Mouse (Mus musculus): ENCODE data around the gene Gzf1. TPM values are rescaled to one million over a fixed set of nuclear protein-coding genes. Genes with fewer than 3 reads are reported as not detected.

The Gzf1 gene
- total and polyA plus RNA-seq, 2 experiments from 2014 or later = 15.5 to 21.4 TPM

DNA sequence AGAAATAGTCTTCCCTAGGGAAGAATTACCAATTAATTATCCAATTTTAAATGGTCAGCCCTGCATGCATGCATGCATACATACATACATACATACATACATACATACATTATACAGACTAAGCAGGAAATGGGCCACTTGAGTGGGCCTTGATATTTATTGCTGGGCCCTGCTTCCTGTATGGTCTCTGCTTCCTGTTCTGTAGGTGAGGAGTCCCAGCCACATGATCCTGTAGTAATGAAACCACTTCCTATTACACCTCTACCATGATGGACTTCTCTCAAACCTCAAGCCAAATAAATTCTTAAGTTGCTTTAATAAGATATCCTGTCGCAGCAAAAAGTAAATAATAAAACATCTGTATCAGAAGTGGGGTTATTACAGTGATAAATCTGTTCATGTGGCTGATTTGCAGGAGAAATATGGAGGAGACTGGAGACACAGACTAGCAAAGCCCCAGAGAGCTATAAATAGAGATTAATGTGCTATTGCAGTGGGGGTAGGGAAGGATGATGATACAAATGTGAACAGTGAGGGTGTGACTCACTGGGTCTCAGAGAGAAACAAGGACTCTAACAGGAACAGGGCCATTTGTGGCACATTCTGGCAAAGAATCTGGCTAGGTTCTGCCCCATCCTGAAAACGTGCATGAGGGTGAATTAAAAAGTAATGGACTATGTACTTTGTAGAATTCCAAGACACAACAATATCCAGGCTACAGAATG lies 38.6 kb downstream of the Gzf1 start:
- Histone ChIP-seq H3K9ac (replicated peaks; ENCODE audit: low read length) (no peak overlapping the region), H3K9me3 (ENCODE audit: low read length) (no peaks in the 10 kb centered on the region), H3K27ac (no peak overlapping the region), H3K4me1 (ENCODE audit: insufficient read depth, low read length) (no peaks in the 10 kb centered on the region), H3K36me3 (ENCODE audit: insufficient read depth, low read length) (no peaks in the 10 kb centered on the region), H3K4me2 (ENCODE audit: low read depth, low read length) (no peak overlapping the region), H3K4me3 (ENCODE audit: low read length) (no peak overlapping the region), H3K27me3 (ENCODE audit: insufficient read depth, low read length) (no peaks in the 10 kb centered on the region)
- DNase-seq (ENCODE audit: low spot score) (no peak), ATAC-seq (no peak)
- 80% methylated on average over 2 of the region's 2 CpGs for WGBS
- no peak for TF ChIP-seq CTCF (IDR thresholded peaks at IDR 0.05; ENCODE audit: low read depth)

DNA sequence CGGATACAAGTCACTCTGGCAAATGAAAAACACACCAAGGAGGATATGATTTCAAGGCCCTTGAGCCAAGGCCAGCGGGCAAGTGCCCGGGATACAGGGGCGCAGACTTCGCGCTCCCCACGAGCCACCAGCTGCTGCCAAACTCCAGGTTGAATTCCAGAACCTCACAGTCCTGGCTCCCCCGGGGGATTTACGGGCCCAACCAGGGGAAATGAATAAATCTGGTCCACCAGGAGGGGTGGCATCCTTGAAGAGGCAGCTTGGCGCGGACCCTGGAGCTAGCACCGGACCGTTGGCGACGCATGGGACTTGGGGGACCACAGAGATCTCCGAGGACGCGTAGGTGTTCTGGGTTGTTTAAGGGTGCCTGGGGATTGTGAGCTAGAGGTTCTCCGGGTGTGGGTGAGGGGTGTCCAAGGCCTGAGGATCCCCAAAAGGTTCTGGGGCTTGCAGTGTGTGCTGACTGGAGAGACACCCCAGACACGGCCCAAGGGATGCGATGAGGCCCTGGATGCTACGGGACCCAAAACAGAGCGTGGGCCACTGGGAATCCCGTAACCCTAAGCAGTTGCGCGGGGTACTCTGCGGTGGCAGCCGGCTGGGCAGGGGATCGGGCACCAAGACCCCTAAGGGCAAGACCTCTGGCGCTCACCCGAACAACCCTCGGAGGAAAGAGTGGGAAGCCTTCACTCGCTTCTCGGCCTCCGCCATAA lies 50.9 kb downstream of the Gzf1 start:
- no peaks in the 10 kb centered on the region for H3K36me3 ChIP-seq (ENCODE audit: insufficient read depth, low read length)
- peak overlapping the region; percentile 92 for H3K4me3 ChIP-seq (ENCODE audit: low read length)
- under 1% methylated on average over 34 of the region's 35 CpGs for WGBS
- peak overlapping the region; percentile 87 for H3K9ac ChIP-seq (replicated peaks; ENCODE audit: low read length)
- H3K4me1 ChIP-seq (ENCODE audit: insufficient read depth, low read length) = no peaks in the 10 kb centered on the region
- H3K4me2 ChIP-seq (ENCODE audit: low read depth, low read length) = peak overlapping the region; percentile 88
- H3K9me3 ChIP-seq (ENCODE audit: low read length) = no peaks in the 10 kb centered on the region
- DNase-seq (ENCODE audit: low spot score) = no peak
- ATAC-seq = peak; percentile 81
- TF ChIP-seq CTCF (IDR thresholded peaks at IDR 0.05; ENCODE audit: low read depth) = no peak
- H3K27me3 ChIP-seq (ENCODE audit: insufficient read depth, low read length) = no peaks in the 10 kb centered on the region
- peak overlapping the region; percentile 85 for H3K27ac ChIP-seq

DNA sequence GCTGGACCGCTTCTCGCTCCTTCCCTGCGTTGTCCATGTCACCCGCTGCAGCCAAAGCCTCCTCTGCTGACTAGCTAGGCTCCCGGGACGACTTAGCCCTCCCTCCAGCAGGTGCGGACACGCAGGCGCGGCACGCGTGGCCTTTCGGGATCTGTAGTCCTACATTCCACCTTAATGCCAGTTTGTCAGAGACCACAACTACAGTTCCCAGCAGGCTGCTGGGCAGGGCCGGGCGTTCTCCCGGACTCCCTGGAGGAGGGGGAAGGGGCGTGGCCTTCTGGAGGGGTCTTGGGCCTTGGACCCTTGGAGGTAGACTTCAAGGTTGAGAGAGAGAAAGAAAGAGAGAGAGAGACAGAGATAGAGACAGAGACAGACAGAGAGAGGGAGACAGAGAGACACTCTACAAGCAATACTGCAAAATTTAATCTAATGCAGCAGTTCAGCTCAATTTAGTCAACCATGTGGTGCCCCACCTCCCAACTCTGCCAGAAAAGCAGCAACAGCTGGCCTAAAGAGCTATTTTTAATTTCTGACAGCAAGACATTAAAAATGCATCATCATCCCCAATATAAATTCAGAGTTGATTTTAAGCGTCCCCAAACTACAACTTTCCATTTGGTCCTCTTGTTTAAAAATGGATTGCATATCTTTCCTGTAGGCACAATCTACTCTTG lies 51.6 kb downstream of the Gzf1 start, which contains the start of gene Napb:
Gene Napb (minus strand): TSS at position 141 of the 674 bp plus-strand sequence.
- peak; percentile 97 for DNase-seq (ENCODE audit: low spot score)
- H3K9ac ChIP-seq (replicated peaks; ENCODE audit: low read length) = peak within 1 kb of the TSS; percentile 87
- 3% methylated on average over 18 of the region's 18 CpGs for whole genome bisulfite sequencing
- H3K27me3 ChIP-seq (ENCODE audit: insufficient read depth, low read length) = no peaks in the 10 kb centered on the region
- peak within 1 kb of the TSS; percentile 85 for H3K27ac ChIP-seq
- H3K36me3 ChIP-seq (ENCODE audit: insufficient read depth, low read length) = no peaks in the 10 kb centered on the region
- peak within 1 kb of the TSS; percentile 92 for H3K4me3 ChIP-seq (ENCODE audit: low read length)
- ATAC-seq = peak; percentile 100
- 0 out of 2 replicates have a peak, but pooled peaks have one; percentile 21 for TF ChIP-seq CTCF (IDR thresholded peaks at IDR 0.05; ENCODE audit: low read depth)
- H3K4me2 ChIP-seq (ENCODE audit: low read depth, low read length) = peak within 1 kb of the TSS; percentile 88
- no peaks in the 10 kb centered on the region for H3K9me3 ChIP-seq (ENCODE audit: low read length)
- H3K4me1 ChIP-seq (ENCODE audit: insufficient read depth, low read length) = no peaks in the 10 kb centered on the region

Other genes starting within 250 kb of the Gzf1 start
- 21.5 and 24.3 TPM in 2 replicates for gene Cd93, start 237.5 kb upstream of the Gzf1 start, total RNA-seq (2014; rRNA removed)
- 5.0 and 5.3 TPM in 2 replicates for gene Cd93, start 237.5 kb upstream of the Gzf1 start, polyA plus RNA-seq (2015; fragmentation: Nextera tagmentation; extraction: Ambion mirVana)
- gene Nxt1, start 8.4 kb upstream of the Gzf1 start, total RNA-seq (2014; rRNA removed) = 22.9 and 35.3 TPM in 2 replicates
- 34.0 and 37.8 TPM in 2 replicates for gene Nxt1, start 8.4 kb upstream of the Gzf1 start, polyA plus RNA-seq (2015; fragmentation: Nextera tagmentation; extraction: Ambion mirVana)
- gene Napb, start 51.4 kb downstream of the Gzf1 start, total RNA-seq (2014; rRNA removed) = 115 and 125 TPM in 2 replicates
- gene Napb, start 51.4 kb downstream of the Gzf1 start, polyA plus RNA-seq (2015; fragmentation: Nextera tagmentation; extraction: Ambion mirVana) = 81.5 and 99.2 TPM in 2 replicates
- not detected in 2 replicates for gene Cstl1, start 69.3 kb downstream of the Gzf1 start, total RNA-seq (2014; rRNA removed)
- not detected in 2 replicates for gene Cstl1, start 69.3 kb downstream of the Gzf1 start, polyA plus RNA-seq (2015; fragmentation: Nextera tagmentation; extraction: Ambion mirVana)
- not detected in 2 replicates for gene Cst11, start 90.5 kb downstream of the Gzf1 start, total RNA-seq (2014; rRNA removed)
- gene Cst11, start 90.5 kb downstream of the Gzf1 start, polyA plus RNA-seq (2015; fragmentation: Nextera tagmentation; extraction: Ambion mirVana) = not detected in 2 replicates
- not detected in 2 replicates for gene 8030411F24Rik, start 101.0 kb downstream of the Gzf1 start, total RNA-seq (2014; rRNA removed)
- gene 8030411F24Rik, start 101.0 kb downstream of the Gzf1 start, polyA plus RNA-seq (2015; fragmentation: Nextera tagmentation; extraction: Ambion mirVana) = not detected in 2 replicates
- gene Cst12, start 108.3 kb downstream of the Gzf1 start, total RNA-seq (2014; rRNA removed) = not detected in 2 replicates
- not detected in 2 replicates for gene Cst12, start 108.3 kb downstream of the Gzf1 start, polyA plus RNA-seq (2015; fragmentation: Nextera tagmentation; extraction: Ambion mirVana)
- not detected in 2 replicates for gene Cst8, start 117.8 kb downstream of the Gzf1 start, total RNA-seq (2014; rRNA removed)
- gene Cst8, start 117.8 kb downstream of the Gzf1 start, polyA plus RNA-seq (2015; fragmentation: Nextera tagmentation; extraction: Ambion mirVana) = not detected in 2 replicates
- not detected in 2 replicates for gene Cst13, start 139.1 kb downstream of the Gzf1 start, total RNA-seq (2014; rRNA removed)
- not detected in 2 replicates for gene Cst13, start 139.1 kb downstream of the Gzf1 start, polyA plus RNA-seq (2015; fragmentation: Nextera tagmentation; extraction: Ambion mirVana)
- not detected in 2 replicates for gene Cst9, start 154.1 kb downstream of the Gzf1 start, total RNA-seq (2014; rRNA removed)
- gene Cst9, start 154.1 kb downstream of the Gzf1 start, polyA plus RNA-seq (2015; fragmentation: Nextera tagmentation; extraction: Ambion mirVana) = not detected in 2 replicates
- not detected in 2 replicates for gene 9230104L09Rik, start 184.0 kb downstream of the Gzf1 start, total RNA-seq (2014; rRNA removed)
- not detected in 2 replicates for gene 9230104L09Rik, start 184.0 kb downstream of the Gzf1 start, polyA plus RNA-seq (2015; fragmentation: Nextera tagmentation; extraction: Ambion mirVana)
- gene Cst3, start 194.7 kb downstream of the Gzf1 start, total RNA-seq (2014; rRNA removed) = 787 and 928 TPM in 2 replicates
- gene Cst3, start 194.7 kb downstream of the Gzf1 start, polyA plus RNA-seq (2015; fragmentation: Nextera tagmentation; extraction: Ambion mirVana) = 1,585 and 1,721 TPM in 2 replicates

All from hindbrain, postnatal 0 days (tissue).